Mouse (Mus musculus) ES-Bruce4 (cell line): ENCODE measurements around the gene Bves.

Experiments used
- CTCF ChIP-seq: IDR thresholded peaks from one replicate; pipeline ENCODE4 v1.8.1; 2011; ENCODE audit warnings: low read depth, low read length
- EP300 ChIP-seq: IDR thresholded peaks from 2 replicates; pipeline ENCODE4 v1.6.1; 2011; ENCODE audit warnings: low read depth, low read length; ENCODE audit not compliant: insufficient read depth
- POLR2A ChIP-seq: IDR thresholded peaks from one replicate; pipeline ENCODE4 v1.8.1; 2011; ENCODE audit warnings: low read length; ENCODE audit not compliant: insufficient read depth

- TF ChIP-seq CTCF (no peak), POLR2A (no peak), EP300 (no peak)
These were observed 15.3 kb upstream of the Bves start for GRCm38 (mm10) chr10:45320296-45320695.
